In genomic region chr16:57532081-57532493, GRCm38 (mm10) we compare ENCODE assay signal across 15 mouse cellular contexts.
DNase-seq lines count a peak whose midpoint lies in the region; ATAC-seq and TF ChIP-seq lines count a peak whose summit lies in the region.
"Had no signal": no experiment of that assay in that cellular context is flagged by ENCODE, and none has a peak within 500 bp of the region (broad histone marks: within the 10 kb centered on the region; RNA-seq: fewer than 3 reads in every experiment).

No protein-coding gene starts in this region.

- H3K4me1 ChIP-seq in hindbrain, embryonic 13.5 days (replicated peaks): peaks cover 6% of the 10 kb centered on the region
- no peaks in the 10 kb centered on the region for H3K4me1 ChIP-seq in hindbrain, embryonic 12.5 days
- H3K4me1 ChIP-seq in embryonic fibroblast, embryonic 13.5 days (ENCODE audit: control insufficient read depth, insufficient read depth, low read length): peaks cover 27% of the 10 kb centered on the region
- H3K4me1 ChIP-seq in liver, embryonic 12.5 days: no peaks in the 10 kb centered on the region; the same call in 1 of the 2 replicates
- H3K4me1 ChIP-seq: midbrain, embryonic 15.5 days had no signal

- H3K9me3 ChIP-seq in hindbrain, embryonic 13.5 days: no peaks in the 10 kb centered on the region
- H3K9me3 ChIP-seq in hindbrain, embryonic 12.5 days (replicated peaks): no peaks in the 10 kb centered on the region
- H3K9me3 ChIP-seq in liver, embryonic 12.5 days (replicated peaks): no peaks in the 10 kb centered on the region
- H3K9me3 ChIP-seq: midbrain, embryonic 15.5 days had no signal

- TF ChIP-seq CTCF in embryonic fibroblast, embryonic 13.5 days (IDR thresholded peaks at IDR 0.05; ENCODE audit: borderline replicate concordance, insufficient read depth, low read length): no peak

- H3K36me3 ChIP-seq in hindbrain, embryonic 13.5 days: no peaks in the 10 kb centered on the region
- H3K36me3 ChIP-seq in hindbrain, embryonic 12.5 days: no peaks in the 10 kb centered on the region
- no peaks in the 10 kb centered on the region for H3K36me3 ChIP-seq in liver, embryonic 12.5 days
- H3K36me3 ChIP-seq: midbrain, embryonic 15.5 days had no signal

- H3K4me3 ChIP-seq in hindbrain, embryonic 13.5 days: no peak overlapping the region
- no peak overlapping the region for H3K4me3 ChIP-seq in hindbrain, embryonic 12.5 days
- no peak overlapping the region for H3K4me3 ChIP-seq in embryonic fibroblast, embryonic 13.5 days (ENCODE audit: insufficient read depth, low read length)
- no peak overlapping the region for H3K4me3 ChIP-seq in liver, embryonic 12.5 days
- H3K4me3 ChIP-seq: midbrain, embryonic 15.5 days had no signal

- 24% methylated on average over 6 of the region's 6 CpGs for WGBS in hindbrain, embryonic 13.5 days
- 28% methylated on average over 6 of the region's 6 CpGs for WGBS in hindbrain, embryonic 12.5 days
- 73% methylated on average over 6 of the region's 6 CpGs for WGBS in liver, embryonic 12.5 days (ENCODE audit: insufficient replicate concordance)

- no peaks in the 10 kb centered on the region for H3K27me3 ChIP-seq in hindbrain, embryonic 13.5 days
- no peaks in the 10 kb centered on the region for H3K27me3 ChIP-seq in hindbrain, embryonic 12.5 days
- H3K27me3 ChIP-seq in liver, embryonic 12.5 days (replicated peaks): no peaks in the 10 kb centered on the region
- H3K27me3 ChIP-seq: midbrain, embryonic 15.5 days had no signal

- H3K27ac ChIP-seq in hindbrain, embryonic 13.5 days: no peak overlapping the region
- no peak overlapping the region for H3K27ac ChIP-seq in hindbrain, embryonic 12.5 days
- peak overlapping the region; percentile 91 for H3K27ac ChIP-seq in embryonic fibroblast, embryonic 13.5 days (ENCODE audit: insufficient read depth, low read length)
- H3K27ac ChIP-seq in liver, embryonic 12.5 days: no peak overlapping the region
- H3K27ac ChIP-seq: hindbrain, postnatal 0 days; midbrain, embryonic 15.5 days had no signal

- peak; percentile 61 for DNase-seq in embryo, embryonic 10.5 days (ENCODE audit: low spot score)
- no peak for DNase-seq in embryo, embryonic 10 days (ENCODE audit: low spot score)
- DNase-seq in MN1 (ENCODE audit: low spot score): peak; percentile 16
- DNase-seq in layer of hippocampus, postnatal 14 days (ENCODE audit: low spot score in 2 of 2): no peak
- DNase-seq: adrenal gland, postnatal 14 days; cerebellum, adult 18-20 months; gastrocnemius, postnatal 36 days; kidney, postnatal 36 days; lung, adult 2 months had no signal

- TF ChIP-seq POLR2A in embryonic fibroblast, embryonic 13.5 days (IDR thresholded peaks at IDR 0.05; ENCODE audit: low read depth, low read length): no peak

- no peak for ATAC-seq in hindbrain, embryonic 13.5 days (ENCODE audit: low FRiP score)
- no peak for ATAC-seq in hindbrain, embryonic 12.5 days (ENCODE audit: low FRiP score)
- no peak for ATAC-seq in liver, embryonic 12.5 days
- ATAC-seq: hindbrain, postnatal 0 days; midbrain, embryonic 15.5 days had no signal

- H3K9ac ChIP-seq in hindbrain, embryonic 13.5 days: 0 out of 2 replicates have a peak overlapping the region, but pooled peaks have one; percentile 24
- no peak overlapping the region for H3K9ac ChIP-seq in hindbrain, embryonic 12.5 days
- H3K9ac ChIP-seq in liver, embryonic 12.5 days: no peak overlapping the region
- H3K9ac ChIP-seq: midbrain, embryonic 15.5 days had no signal

- H3K4me2 ChIP-seq in hindbrain, embryonic 13.5 days: no peak overlapping the region
- H3K4me2 ChIP-seq in hindbrain, embryonic 12.5 days (replicated peaks): no peak overlapping the region
- no peak overlapping the region for H3K4me2 ChIP-seq in liver, embryonic 12.5 days
- H3K4me2 ChIP-seq: midbrain, embryonic 15.5 days had no signal

Comparison
In these comparisons a context has a peak if more than half of its experiments do, and no peak if none do; other contexts are left out.
1. DNase-seq: peak in embryo, embryonic 10.5 days (single experiment) and MN1 (single experiment); none in embryo, embryonic 10 days (single experiment) and layer of hippocampus, postnatal 14 days (0 of 2).